Mouse (Mus musculus) embryonic facial prominence, embryonic 13.5 days (tissue): ENCODE results near the gene Mterf1a. TPM values are rescaled to one million over a fixed set of nuclear protein-coding genes. Genes with fewer than 3 reads are reported as not detected.
A peak's percentile ranks its signal among the peaks of the same experiment; 100 is the strongest.
"Not testable (repeated sequence)": the region's sequence is repeated elsewhere in the genome, so short reads cannot be mapped to it uniquely, and the experiment has no call there.

Experiments
- ATAC-seq: fragments of 200-750 bp; cut with Nextera tagmentation; 2 replicates; pipeline ENCODE4 v1.8.0; 2017; ENCODE audit warnings: low read depth; ENCODE audit not compliant: insufficient number of reproducible peaks, insufficient read depth, low FRiP score, low TSS enrichment
- H3K27ac ChIP-seq: fragments of 300-500 bp; sonication (generic); 2 replicates; pipeline ENCODE4 v1.5.1; 2015; ENCODE audit warnings: moderate library complexity, mild to moderate bottlenecking, inconsistent platforms
- H3K27me3 ChIP-seq: fragments of 300-500 bp; sonication (generic); 2 replicates; pipeline ENCODE4 v1.6.1; 2015; ENCODE audit warnings: mild to moderate bottlenecking, inconsistent platforms
- H3K36me3 ChIP-seq: fragments of 300-500 bp; sonication (generic); 2 replicates; pipeline ENCODE4 v1.6.1; 2015; ENCODE audit warnings: mild to moderate bottlenecking, inconsistent platforms
- H3K4me1 ChIP-seq: fragments of 300-500 bp; sonication (generic); 2 replicates; pipeline ENCODE4 v1.6.1; 2015; ENCODE audit warnings: inconsistent platforms
- H3K4me2 ChIP-seq: fragments of 300-500 bp; sonication (generic); 2 replicates; pipeline ENCODE4 v1.6.1; 2015; ENCODE audit warnings: moderate library complexity, mild to moderate bottlenecking, inconsistent platforms
- H3K4me3 ChIP-seq: fragments of 300-500 bp; sonication (generic); 2 replicates; pipeline ENCODE4 v1.5.1; 2015; ENCODE audit warnings: mild to moderate bottlenecking, inconsistent platforms
- H3K9ac ChIP-seq: fragments of 300-500 bp; sonication (generic); 2 replicates; pipeline ENCODE4 v1.6.1; 2015; ENCODE audit warnings: mild to moderate bottlenecking, inconsistent platforms
- H3K9me3 ChIP-seq: fragments of 300-500 bp; sonication (generic); 2 replicates; pipeline ENCODE4 v1.6.1; 2016; ENCODE audit warnings: inconsistent platforms
- WGBS: fragments of 180-500 bp; shearing (Covaris S2); methylation state at CpG from one replicate; pipeline ENCODE4 v1.1.7; 2015; ENCODE audit warnings: mixed read lengths; 5-methylcytosine and 5-hydroxymethylcytosine counted together
- polyA plus RNA-seq: library from polyadenylated mRNA; unstranded; fragments of >200 nt; fragmentation: Nextera tagmentation; extraction: Ambion mirVana; gene quantifications from 2 replicates; pipeline ENCODE4 v1.2.1, GENCODE M21; 2015

The Mterf1a gene
- polyA plus RNA-seq, result 10.1 and 10.5 TPM in 2 replicates

DNA sequence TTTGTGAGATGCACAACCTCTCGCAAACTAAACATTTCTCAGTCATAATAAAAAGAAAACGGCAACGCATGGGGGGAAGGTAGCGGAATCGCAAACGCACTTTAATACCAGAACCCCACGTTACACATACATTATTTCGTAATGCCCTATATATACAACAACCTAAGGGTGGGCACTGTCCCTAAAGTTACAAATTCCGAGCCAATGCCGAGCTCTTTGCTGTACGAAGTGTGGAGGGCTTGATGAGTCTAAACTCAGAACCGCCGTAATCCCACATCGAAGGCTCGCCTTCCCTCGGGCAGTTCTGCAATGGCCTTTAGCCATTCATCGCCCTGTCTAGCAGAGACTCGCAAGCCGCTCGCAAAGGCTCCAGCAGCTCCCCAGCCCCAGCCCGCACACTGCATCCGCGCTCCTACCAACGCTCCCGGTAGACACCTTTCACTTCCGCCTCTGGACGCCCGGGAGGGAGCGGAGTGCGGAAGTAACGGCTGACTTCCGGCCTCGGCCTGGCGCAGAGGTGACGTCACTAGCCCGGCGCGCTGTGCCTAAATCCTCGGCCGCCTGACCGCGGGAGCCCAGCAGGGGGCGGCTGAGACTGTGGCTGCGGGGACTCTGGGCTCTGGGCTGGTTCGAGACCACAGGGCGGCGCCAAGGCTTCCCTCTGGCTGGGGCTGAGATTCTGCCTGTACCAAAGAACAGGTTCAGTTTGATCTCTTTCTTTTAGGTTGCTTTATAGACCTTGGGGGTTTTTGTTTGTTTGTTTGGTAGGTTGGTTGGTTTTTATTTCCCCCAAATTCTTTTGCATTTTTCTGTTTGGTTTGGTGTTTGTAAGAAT lies at the start of gene Mterf1a:
TSS of gene Mterf1a (minus strand) at position 475 of the 835 bp plus-strand sequence.
- not testable (repeated sequence) for H3K9me3 ChIP-seq, H3K27me3 ChIP-seq, H3K27ac ChIP-seq, H3K4me1 ChIP-seq, H3K36me3 ChIP-seq
- peak within 1 kb of the TSS; percentile 57 for H3K9ac ChIP-seq
- ATAC-seq, result peak; percentile 97
- WGBS, result 2% methylated on average over 10 of the region's 47 CpGs
- peak within 1 kb of the TSS; percentile 45 for H3K4me3 ChIP-seq
- peak within 1 kb of the TSS; percentile 62 for H3K4me2 ChIP-seq

DNA sequence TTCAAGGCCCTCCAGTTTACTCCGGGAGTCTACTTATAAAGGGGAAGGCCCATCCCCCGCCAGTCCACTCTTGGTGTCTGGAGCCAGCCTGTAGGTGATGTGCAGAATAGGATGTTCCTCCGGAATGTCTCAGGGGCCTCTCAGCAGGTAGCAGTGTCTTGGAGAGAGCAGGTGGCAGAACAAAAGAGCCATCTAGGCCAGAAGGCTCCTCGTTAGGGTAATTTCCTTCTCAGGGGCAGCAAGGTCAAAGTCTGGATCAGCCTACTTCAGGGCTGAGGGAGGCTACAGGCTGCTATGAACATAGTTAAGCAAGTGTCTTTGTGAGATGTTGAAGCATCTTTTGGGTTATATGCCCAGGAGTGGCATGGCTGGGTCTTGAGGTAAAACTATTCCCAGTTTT lies 49.4 kb upstream of the Mterf1a start:
- not testable (repeated sequence) for H3K4me3 ChIP-seq, H3K36me3 ChIP-seq, ATAC-seq, H3K9ac ChIP-seq, H3K9me3 ChIP-seq, H3K4me2 ChIP-seq, H3K4me1 ChIP-seq, H3K27ac ChIP-seq, H3K27me3 ChIP-seq
- WGBS, result 73% methylated on average over 4 of the region's 4 CpGs

DNA sequence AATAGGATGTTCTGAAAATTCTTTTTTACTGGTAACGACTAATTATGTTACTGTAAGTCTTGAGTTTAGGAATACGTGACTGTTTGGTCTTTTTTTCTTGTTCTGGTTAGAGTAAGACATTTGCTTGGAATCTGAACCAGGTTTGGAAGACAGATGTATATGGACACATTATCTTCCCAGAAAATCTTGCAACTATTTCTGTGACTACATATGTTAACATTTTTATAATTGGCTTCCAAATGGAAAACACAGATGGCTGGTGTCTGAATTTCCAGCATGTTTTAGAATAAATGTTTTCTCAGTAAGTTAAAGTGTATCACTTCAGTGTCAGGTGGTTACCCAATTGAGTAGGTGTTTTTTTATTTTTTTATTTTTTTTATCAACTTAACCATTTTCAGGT lies 47.5 kb upstream of the Mterf1a start:
- H3K4me2 ChIP-seq, result no peak overlapping the region
- no peak for ATAC-seq
- H3K9ac ChIP-seq, result no peak overlapping the region
- H3K4me1 ChIP-seq, result 0 out of 2 replicates have a peak, but pooled peaks cover 5% of the 10 kb centered on the region
- H3K36me3 ChIP-seq, result no peaks in the 10 kb centered on the region
- no peak overlapping the region for H3K4me3 ChIP-seq
- H3K27ac ChIP-seq, result no peak overlapping the region
- no peaks in the 10 kb centered on the region for H3K27me3 ChIP-seq
- WGBS, result 52% methylated on average over 2 of the region's 2 CpGs
- H3K9me3 ChIP-seq, result no peaks in the 10 kb centered on the region

DNA sequence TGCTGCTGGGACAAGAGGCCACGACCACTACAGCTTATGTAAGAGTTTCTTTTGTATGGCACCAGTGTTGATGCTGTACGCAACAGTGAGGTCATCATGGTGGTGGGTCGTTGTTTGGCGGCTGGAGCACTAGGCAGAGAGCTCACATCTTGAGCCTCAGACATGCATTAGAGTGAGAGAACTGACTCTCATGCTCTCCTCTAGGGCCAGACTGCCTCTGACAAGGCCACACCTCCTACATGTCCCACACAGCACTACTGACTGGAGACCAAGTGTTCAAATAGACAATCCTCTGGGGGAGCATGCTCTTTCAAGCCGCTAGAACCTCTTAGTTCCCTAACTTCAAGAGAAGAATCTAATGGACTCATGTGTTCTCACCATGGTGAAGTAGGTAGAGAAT lies 45.6 kb upstream of the Mterf1a start:
- Histone ChIP-seq H3K27ac (no peak overlapping the region), H3K4me1 (0 out of 2 replicates have a peak, but pooled peaks cover 5% of the 10 kb centered on the region), H3K36me3 (no peaks in the 10 kb centered on the region), H3K27me3 (no peaks in the 10 kb centered on the region), H3K9ac (no peak overlapping the region), H3K4me3 (no peak overlapping the region), H3K9me3 (no peaks in the 10 kb centered on the region), H3K4me2 (no peak overlapping the region)
- no peak for ATAC-seq
- 94% methylated on average over 5 of the region's 5 CpGs for WGBS

DNA sequence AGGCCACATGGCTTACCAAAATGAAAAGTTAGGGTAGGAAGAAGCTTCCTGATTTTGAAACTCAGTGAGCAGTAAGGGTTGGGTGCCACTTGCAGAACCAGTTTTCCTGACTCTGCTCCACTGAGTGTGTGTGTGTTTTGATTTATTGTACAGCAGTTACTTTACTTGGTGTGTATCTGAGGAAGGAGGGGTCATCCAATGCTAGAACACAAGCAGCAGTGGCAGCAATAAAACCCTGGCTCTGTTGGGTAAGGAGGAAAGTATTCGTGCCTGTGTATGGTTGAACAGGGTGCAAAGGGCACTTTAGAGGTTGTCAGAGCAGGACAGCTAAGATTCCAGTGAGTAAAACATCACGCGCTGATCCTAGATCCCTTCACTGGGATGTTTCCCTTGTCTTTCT lies 45.2 kb upstream of the Mterf1a start:
- no peak for ATAC-seq
- WGBS, result 93% methylated on average over 3 of the region's 3 CpGs
- Histone ChIP-seq H3K4me1 (0 out of 2 replicates have a peak, but pooled peaks cover 5% of the 10 kb centered on the region), H3K27ac (no peak overlapping the region), H3K27me3 (no peaks in the 10 kb centered on the region), H3K9me3 (no peaks in the 10 kb centered on the region), H3K9ac (no peak overlapping the region), H3K36me3 (no peaks in the 10 kb centered on the region), H3K4me2 (no peak overlapping the region), H3K4me3 (no peak overlapping the region)

DNA sequence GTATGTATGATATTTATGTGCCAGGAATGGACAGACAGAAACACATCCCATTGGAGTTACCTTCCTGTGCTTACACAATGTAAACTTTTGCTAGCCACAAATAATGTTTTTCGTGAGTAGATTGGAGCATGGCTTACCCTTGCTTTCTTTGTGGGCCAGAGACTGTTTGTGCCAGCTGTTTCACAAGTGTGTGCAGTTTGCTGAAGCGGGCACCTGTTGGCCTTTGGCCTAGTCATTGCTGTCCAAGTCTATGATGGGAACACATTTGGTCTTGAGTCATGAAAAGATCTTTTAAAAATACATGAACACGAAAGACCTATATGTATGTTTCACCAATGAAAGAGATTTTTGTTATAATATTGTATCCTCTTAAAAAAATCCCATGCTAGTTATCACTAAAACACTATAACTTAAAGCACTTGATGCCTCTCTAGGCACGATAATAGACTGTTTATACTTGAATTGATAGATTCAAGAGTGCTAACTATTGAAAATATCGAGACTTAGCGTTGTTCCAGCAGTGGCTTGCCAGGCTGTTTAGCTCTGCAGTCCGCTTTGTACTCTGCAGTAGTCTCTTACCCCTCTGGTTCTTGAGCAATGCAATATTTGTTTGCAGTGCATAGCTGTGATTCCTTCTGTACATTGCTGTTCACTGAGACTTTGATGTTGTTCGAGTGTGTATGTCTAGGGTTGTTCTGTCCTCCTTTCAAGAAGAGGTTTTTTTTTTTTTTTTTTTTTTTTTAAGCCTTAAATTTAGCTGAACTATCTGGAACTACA lies 42.2 kb upstream of the Mterf1a start:
- Histone ChIP-seq H3K27ac (no peak overlapping the region), H3K4me3 (no peak overlapping the region), H3K9ac (no peak overlapping the region), H3K4me2 (no peak overlapping the region), H3K27me3 (no peaks in the 10 kb centered on the region), H3K36me3 (0 out of 2 replicates have a peak, but pooled peaks cover 3% of the 10 kb centered on the region), H3K9me3 (no peaks in the 10 kb centered on the region), H3K4me1 (no peaks in the 10 kb centered on the region)
- WGBS, result 91% methylated on average over 8 of the region's 8 CpGs
- no peak for ATAC-seq

DNA sequence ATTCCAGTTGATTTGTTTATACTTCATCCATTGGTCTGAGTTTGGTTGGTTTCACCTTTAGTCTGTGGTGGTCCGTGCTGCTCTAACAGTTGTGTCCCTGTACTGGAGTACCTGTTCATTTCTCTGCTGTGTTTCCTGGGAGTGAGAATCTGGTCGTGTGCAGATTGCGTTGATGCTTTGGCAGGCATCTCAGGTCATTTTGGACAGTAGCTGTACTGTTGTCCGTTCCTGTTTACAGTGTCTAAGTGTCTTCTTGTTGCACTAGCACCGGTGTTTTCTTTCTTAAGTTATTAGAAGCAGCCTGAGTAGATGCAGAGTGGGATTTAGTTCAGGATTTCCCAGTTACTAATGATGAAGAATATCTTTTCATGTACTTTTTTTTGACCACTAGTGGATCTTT lies 41.5 kb upstream of the Mterf1a start:
- Histone ChIP-seq H3K27me3 (no peaks in the 10 kb centered on the region), H3K4me2 (no peak overlapping the region), H3K36me3 (0 out of 2 replicates have a peak, but pooled peaks cover 3% of the 10 kb centered on the region), H3K4me1 (peaks cover 6% of the 10 kb centered on the region), H3K9me3 (no peaks in the 10 kb centered on the region), H3K27ac (no peak overlapping the region), H3K9ac (no peak overlapping the region), H3K4me3 (no peak overlapping the region)
- WGBS, result 89% methylated on average over 5 of the region's 5 CpGs
- ATAC-seq, result no peak

DNA sequence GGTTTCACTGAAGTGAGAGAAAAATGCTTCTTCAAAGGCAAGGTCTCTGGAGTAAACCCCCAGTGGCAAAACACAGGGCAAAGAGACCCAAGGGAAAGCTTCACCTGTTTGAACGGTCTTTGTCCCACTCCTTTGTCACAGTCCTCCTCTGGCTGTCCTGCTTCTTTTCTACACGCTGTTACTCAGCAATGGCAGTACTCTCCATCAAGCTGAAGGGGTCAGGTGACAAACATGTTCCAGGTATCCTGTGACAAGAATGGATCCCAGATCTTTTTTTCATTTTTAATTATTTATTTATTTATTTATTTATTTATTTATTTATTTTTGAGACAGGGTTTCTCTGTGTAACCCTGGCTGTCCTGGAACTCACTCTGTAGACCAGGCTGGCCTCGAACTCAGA lies 39.8 kb upstream of the Mterf1a start:
- Histone ChIP-seq H3K27ac (no peak overlapping the region), H3K4me2 (no peak overlapping the region), H3K36me3 (0 out of 2 replicates have a peak, but pooled peaks cover 3% of the 10 kb centered on the region), H3K9ac (no peak overlapping the region), H3K9me3 (no peaks in the 10 kb centered on the region), H3K4me1 (peaks cover 15% of the 10 kb centered on the region), H3K4me3 (no peak overlapping the region), H3K27me3 (no peaks in the 10 kb centered on the region)
- ATAC-seq, result no peak
- WGBS, result 92% methylated on average over 3 of the region's 3 CpGs

DNA sequence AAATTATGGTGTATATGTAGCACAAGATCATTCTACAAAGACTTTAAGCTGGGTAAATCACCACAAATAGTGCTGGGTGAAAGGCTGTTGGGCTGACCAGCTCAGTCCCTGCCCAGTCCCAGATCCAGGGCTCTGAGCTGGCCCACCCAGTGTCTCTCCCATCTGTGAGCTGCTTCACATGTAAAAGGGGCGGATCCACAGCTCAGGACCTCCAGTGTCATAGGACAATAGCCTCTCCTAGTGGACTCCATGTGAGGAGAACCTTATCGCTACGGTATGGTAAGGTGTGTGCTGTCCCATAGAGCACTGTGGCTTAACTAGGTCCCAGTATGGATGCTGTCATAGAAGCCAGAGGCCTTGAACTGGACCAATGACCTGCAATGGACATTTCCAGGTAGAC lies 37.9 kb upstream of the Mterf1a start:
- H3K9ac ChIP-seq, result no peak overlapping the region
- 94% methylated on average over 3 of the region's 3 CpGs for WGBS
- no peak overlapping the region for H3K4me2 ChIP-seq
- peaks cover 15% of the 10 kb centered on the region for H3K4me1 ChIP-seq
- H3K36me3 ChIP-seq, result 0 out of 2 replicates have a peak, but pooled peaks cover 3% of the 10 kb centered on the region
- H3K9me3 ChIP-seq, result no peaks in the 10 kb centered on the region
- no peaks in the 10 kb centered on the region for H3K27me3 ChIP-seq
- H3K4me3 ChIP-seq, result no peak overlapping the region
- H3K27ac ChIP-seq, result no peak overlapping the region
- no peak for ATAC-seq

DNA sequence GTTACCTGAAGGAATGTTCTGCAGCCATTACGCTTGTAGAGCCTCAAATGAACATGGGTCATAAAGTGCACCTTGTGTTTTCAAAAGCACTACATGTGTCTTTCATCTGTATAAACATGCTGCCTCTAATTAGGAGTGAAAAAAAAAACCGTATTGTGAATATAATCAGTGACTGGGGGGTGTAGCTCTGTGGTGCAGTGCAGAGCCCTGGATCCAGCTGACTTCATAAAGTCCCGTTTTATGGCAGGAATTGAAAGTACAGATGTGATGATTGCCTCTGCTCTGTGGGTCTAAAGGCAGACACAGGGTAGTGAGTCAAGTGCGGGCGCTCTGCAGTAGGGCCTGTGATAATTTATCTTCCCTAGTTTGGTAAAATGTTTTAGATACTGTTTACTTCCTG lies 37.0 kb upstream of the Mterf1a start:
- H3K27me3 ChIP-seq, result no peaks in the 10 kb centered on the region
- H3K9me3 ChIP-seq, result no peaks in the 10 kb centered on the region
- ATAC-seq, result no peak
- WGBS, result 57% methylated on average over 5 of the region's 5 CpGs
- no peak overlapping the region for H3K9ac ChIP-seq
- peaks cover 15% of the 10 kb centered on the region for H3K4me1 ChIP-seq
- no peak overlapping the region for H3K4me2 ChIP-seq
- H3K36me3 ChIP-seq, result 0 out of 2 replicates have a peak, but pooled peaks cover 3% of the 10 kb centered on the region
- no peak overlapping the region for H3K4me3 ChIP-seq
- no peak overlapping the region for H3K27ac ChIP-seq

DNA sequence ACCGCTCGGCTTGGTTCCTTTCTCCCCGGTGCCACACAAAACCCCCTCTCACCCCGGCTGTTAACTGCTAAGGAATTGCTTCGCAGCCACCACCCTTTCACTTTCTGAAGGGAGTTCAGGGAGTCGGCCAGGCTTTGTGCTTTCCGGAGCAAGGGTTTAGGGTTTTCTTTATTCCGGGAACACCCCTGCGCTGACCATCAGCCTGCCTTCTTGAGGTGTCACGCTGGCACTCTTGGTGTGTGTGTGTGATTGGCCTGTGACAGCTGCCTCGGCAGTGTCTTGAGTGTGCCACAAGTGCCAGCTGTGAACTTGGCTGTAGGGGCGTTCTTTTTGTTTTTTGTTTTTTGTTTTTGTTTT lies 34.9 kb upstream of the Mterf1a start:
- WGBS, result 0% methylated on average over 12 of the region's 12 CpGs
- peak overlapping the region; percentile 83 for H3K4me3 ChIP-seq
- peak; percentile 49 for ATAC-seq

More for the DNA sequence above, 34.9 kb upstream of the Mterf1a start:
- Histone ChIP-seq H3K27ac (peak overlapping the region; percentile 92), H3K4me2 (peak overlapping the region; percentile 69), H3K9ac (peak overlapping the region; percentile 97), H3K4me1 (peaks cover 15% of the 10 kb centered on the region), H3K36me3 (0 out of 2 replicates have a peak, but pooled peaks cover 3% of the 10 kb centered on the region), H3K9me3 (no peaks in the 10 kb centered on the region), H3K27me3 (no peaks in the 10 kb centered on the region)
